Mouse (Mus musculus): ENCODE data around the gene Hist1h4i. TPM values are rescaled to one million over a fixed set of nuclear protein-coding genes. Genes with fewer than 3 reads are reported as not detected.
"Not testable (repeated sequence)": the region's sequence is repeated elsewhere in the genome, so short reads cannot be mapped to it uniquely, and the experiment has no call there.

The Hist1h4i gene
- polyA plus RNA-seq, 1 experiment from 2014 or later, result 16.9 TPM

- peak overlapping the region; percentile 46 for H3K4me3 ChIP-seq
- WGBS, result under 1% methylated on average over 14 of the region's 14 CpGs
These were observed 2.6 kb upstream of the Hist1h4i start for GRCm38 (mm10) chr13:22043503-22044431.

GRCm38 (mm10) chr13:22042568-22043502 lies 1.7 kb upstream of the Hist1h4i start, which contains the start of the genes Hist1h2ag and Hist1h2bj:
TSS of gene Hist1h2ag (minus strand) at chr13:22042944.
TSS of gene Hist1h2bj (plus strand) at chr13:22043214.
- H3K27me3 ChIP-seq, H3K9me3 ChIP-seq, H3K36me3 ChIP-seq: not testable (repeated sequence)
- Histone ChIP-seq H3K27ac (replicated peaks) (peak within 1 kb of the TSS; percentile 91), H3K4me2 (replicated peaks) (peak within 1 kb of the TSS; percentile 84), H3K4me1 (peaks cover 33% of the 10 kb centered on the region), H3K9ac (replicated peaks) (peak within 1 kb of the TSS; percentile 51), H3K4me3 (peak within 1 kb of the TSS; percentile 48)
- ATAC-seq (replicated peaks), result peak; percentile 93
- WGBS, result under 1% methylated on average over 45 of the region's 80 CpGs

More at GRCm38 (mm10) chr13:22043503-22044431, 2.6 kb upstream of the Hist1h4i start:
- Histone ChIP-seq H3K27me3 (no peaks in the 10 kb centered on the region), H3K27ac (replicated peaks) (peak overlapping the region; percentile 89), H3K4me2 (replicated peaks) (peak overlapping the region; percentile 84), H3K9ac (replicated peaks) (peak overlapping the region; percentile 51), H3K36me3 (no peaks in the 10 kb centered on the region), H3K9me3 (no peaks in the 10 kb centered on the region), H3K4me1 (peaks cover 33% of the 10 kb centered on the region)
- ATAC-seq (replicated peaks), result peak; percentile 14

- Histone ChIP-seq H3K4me1 (peaks cover 33% of the 10 kb centered on the region), H3K27ac (replicated peaks) (peak overlapping the region; percentile 91), H3K9ac (replicated peaks) (peak overlapping the region; percentile 33), H3K4me2 (replicated peaks) (peak overlapping the region; percentile 84), H3K36me3 (no peaks in the 10 kb centered on the region), H3K27me3 (no peaks in the 10 kb centered on the region), H3K9me3 (no peaks in the 10 kb centered on the region), H3K4me3 (peak overlapping the region; percentile 48)
- peak; percentile 2; the same call in 1 of the 2 replicates for ATAC-seq (replicated peaks)
- 2% methylated on average over 13 of the region's 13 CpGs for WGBS
These were observed 747 bp upstream of the Hist1h4i start for GRCm38 (mm10) chr13:22041651-22042567.

GRCm38 (mm10) chr13:22040464-22041141 lies 559 bp downstream of the Hist1h4i start:
- Histone ChIP-seq H3K9me3 (no peaks in the 10 kb centered on the region), H3K27me3 (no peaks in the 10 kb centered on the region), H3K4me3 (peak overlapping the region; percentile 48), H3K4me2 (replicated peaks) (peak overlapping the region; percentile 84), H3K9ac (replicated peaks) (peak overlapping the region; percentile 57), H3K27ac (replicated peaks) (peak overlapping the region; percentile 91), H3K4me1 (peaks cover 42% of the 10 kb centered on the region), H3K36me3 (no peaks in the 10 kb centered on the region)
- ATAC-seq (replicated peaks), result peak; percentile 3
- under 1% methylated on average over 24 of the region's 24 CpGs for WGBS

DNA sequence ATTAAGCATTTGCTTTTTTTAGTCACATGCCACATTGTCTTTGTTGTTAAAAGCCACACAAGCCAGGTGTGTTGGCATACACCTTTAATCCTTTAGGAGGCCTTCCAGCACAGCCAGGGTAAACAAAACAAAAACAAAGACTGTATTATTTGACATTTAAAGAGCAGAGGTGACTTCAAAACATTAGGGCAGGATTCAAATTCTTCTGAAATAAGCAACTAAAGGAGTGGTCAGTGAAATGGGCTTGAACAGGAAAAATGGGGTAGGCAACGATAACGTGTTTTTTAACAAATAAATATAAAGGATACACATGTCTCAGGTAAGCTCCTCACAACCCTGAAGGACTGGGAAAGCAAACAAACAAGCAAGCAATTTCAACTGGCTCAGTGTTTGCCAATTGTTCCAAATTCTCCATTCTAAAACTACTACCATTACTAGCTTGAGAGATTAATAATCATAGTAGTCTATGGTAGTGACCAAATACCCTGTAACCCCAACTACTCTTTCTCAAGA lies 1.2 kb downstream of the Hist1h4i start:
- H3K36me3 ChIP-seq, result no peaks in the 10 kb centered on the region
- no peaks in the 10 kb centered on the region for H3K27me3 ChIP-seq
- H3K4me1 ChIP-seq, result peaks cover 42% of the 10 kb centered on the region
- peak overlapping the region; percentile 84 for H3K4me2 ChIP-seq (replicated peaks)
- H3K27ac ChIP-seq (replicated peaks), result peak overlapping the region; percentile 91
- peak overlapping the region; percentile 48 for H3K4me3 ChIP-seq
- H3K9ac ChIP-seq (replicated peaks), result peak overlapping the region; percentile 57; the same call in 1 of the 2 replicates
- ATAC-seq (replicated peaks), result no peak
- H3K9me3 ChIP-seq, result no peaks in the 10 kb centered on the region
- WGBS, result 6% methylated on average over 2 of the region's 2 CpGs

GRCm38 (mm10) chr13:22039364-22039763 lies 1.8 kb downstream of the Hist1h4i start:
- no peak overlapping the region for H3K9ac ChIP-seq (replicated peaks)
- no peak overlapping the region; the same call in 1 of the 2 replicates for H3K27ac ChIP-seq (replicated peaks)
- H3K4me3 ChIP-seq, result no peak overlapping the region
- no peaks in the 10 kb centered on the region for H3K9me3 ChIP-seq
- ATAC-seq (replicated peaks), result no peak
- 65% methylated on average over 5 of the region's 5 CpGs for whole genome bisulfite sequencing
- H3K4me1 ChIP-seq, result peaks cover 46% of the 10 kb centered on the region
- no peaks in the 10 kb centered on the region for H3K27me3 ChIP-seq
- no peaks in the 10 kb centered on the region for H3K36me3 ChIP-seq
- H3K4me2 ChIP-seq (replicated peaks), result no peak overlapping the region

GRCm38 (mm10) chr13:22037415-22037814 lies 3.7 kb downstream of the Hist1h4i start:
- Histone ChIP-seq H3K4me1 (peaks cover 40% of the 10 kb centered on the region), H3K9ac (replicated peaks) (no peak overlapping the region), H3K9me3 (no peaks in the 10 kb centered on the region), H3K4me3 (no peak overlapping the region), H3K4me2 (replicated peaks) (no peak overlapping the region), H3K36me3 (no peaks in the 10 kb centered on the region), H3K27ac (replicated peaks) (peak overlapping the region; percentile 70; the same call in 1 of the 2 replicates), H3K27me3 (no peaks in the 10 kb centered on the region)
- ATAC-seq (replicated peaks), result no peak
- WGBS, result 80% methylated on average over 2 of the region's 2 CpGs

DNA sequence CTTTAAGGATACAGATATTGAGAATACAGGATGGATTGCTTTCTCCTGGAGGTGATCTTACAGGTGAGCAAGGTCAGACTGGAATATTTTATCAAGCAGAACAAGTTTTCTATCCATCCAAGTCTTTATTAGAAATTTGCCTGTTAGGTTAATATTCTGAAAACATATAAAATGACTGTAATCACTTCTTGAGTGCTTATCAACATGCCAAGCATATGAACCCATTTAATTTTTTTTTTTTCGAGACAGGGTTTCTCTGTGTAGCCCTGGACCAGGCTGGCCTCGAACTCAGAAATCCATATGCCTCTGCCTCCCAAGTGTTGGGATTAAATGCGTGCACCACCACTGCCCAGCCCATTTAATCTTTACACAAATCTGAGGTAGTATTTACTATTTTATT lies 4.2 kb downstream of the Hist1h4i start:
- Histone ChIP-seq H3K27ac (replicated peaks) (peak overlapping the region; percentile 70), H3K4me3 (peak overlapping the region; percentile 46), H3K9me3 (no peaks in the 10 kb centered on the region), H3K27me3 (no peaks in the 10 kb centered on the region), H3K4me1 (peaks cover 36% of the 10 kb centered on the region), H3K9ac (replicated peaks) (peak overlapping the region; percentile 46), H3K36me3 (no peaks in the 10 kb centered on the region), H3K4me2 (replicated peaks) (peak overlapping the region; percentile 53; the same call in 1 of the 2 replicates)
- WGBS, result 58% methylated on average over 3 of the region's 3 CpGs
- ATAC-seq (replicated peaks), result no peak

GRCm38 (mm10) chr13:22036149-22036956 lies 4.8 kb downstream of the Hist1h4i start:
- no peaks in the 10 kb centered on the region for H3K36me3 ChIP-seq
- no peak; the same call in 1 of the 2 replicates for ATAC-seq (replicated peaks)
- peak overlapping the region; percentile 53 for H3K4me2 ChIP-seq (replicated peaks)
- H3K27ac ChIP-seq (replicated peaks), result peak overlapping the region; percentile 70
- WGBS, result 1% methylated on average over 23 of the region's 23 CpGs
- H3K9me3 ChIP-seq, result no peaks in the 10 kb centered on the region
- H3K4me1 ChIP-seq, result peaks cover 30% of the 10 kb centered on the region
- H3K9ac ChIP-seq (replicated peaks), result peak overlapping the region; percentile 46
- peak overlapping the region; percentile 46 for H3K4me3 ChIP-seq
- no peaks in the 10 kb centered on the region for H3K27me3 ChIP-seq

Data from forebrain, embryonic 15.5 days (tissue).